8 mouse cellular contexts compared by ENCODE assay signal in genomic region chr9:14274586-14274985, GRCm38 (mm10). TPM values are rescaled to one million over a fixed set of nuclear protein-coding genes. Genes with fewer than 3 reads are reported as not detected.
A peak's percentile ranks its signal among the peaks of the same experiment; 100 is the strongest.
DNase-seq lines count a peak whose midpoint lies in the region; ATAC-seq and TF ChIP-seq lines count a peak whose summit lies in the region.

No protein-coding gene starts in this region.

- no peak for TF ChIP-seq CTCF in lung, adult 2 months (IDR thresholded peaks at IDR 0.05; ENCODE audit: insufficient read depth, low read length)

- H3K27me3 ChIP-seq in lung, embryonic 15.5 days, result no peaks in the 10 kb centered on the region
- no peaks in the 10 kb centered on the region for H3K27me3 ChIP-seq in forebrain, embryonic 11.5 days (ENCODE audit: control insufficient read depth, insufficient read depth, low read length)
- no peaks in the 10 kb centered on the region for H3K27me3 ChIP-seq in intestine, embryonic 16.5 days (replicated peaks; ENCODE audit: control insufficient read depth, insufficient read depth, low read length)
- no peaks in the 10 kb centered on the region for H3K27me3 ChIP-seq in neural tube, embryonic 14.5 days (ENCODE audit: control insufficient read depth, insufficient read depth, low read length)

- H3K9ac ChIP-seq in lung, embryonic 15.5 days, result no peak overlapping the region
- H3K9ac ChIP-seq in forebrain, embryonic 11.5 days (ENCODE audit: low read length), result peak overlapping the region; percentile 53; the same call in 1 of the 2 replicates
- peak overlapping the region; percentile 66; the same call in 1 of the 2 replicates for H3K9ac ChIP-seq in intestine, embryonic 16.5 days (ENCODE audit: low read depth, low read length)
- H3K9ac ChIP-seq in neural tube, embryonic 14.5 days (replicated peaks; ENCODE audit: low read depth, low read length), result peak overlapping the region; percentile 54; the same call in 1 of the 2 replicates

- no peaks in the 10 kb centered on the region for H3K9me3 ChIP-seq in lung, embryonic 15.5 days
- no peaks in the 10 kb centered on the region for H3K9me3 ChIP-seq in forebrain, embryonic 11.5 days (ENCODE audit: control insufficient read depth, low read length)
- no peaks in the 10 kb centered on the region for H3K9me3 ChIP-seq in intestine, embryonic 16.5 days (ENCODE audit: control insufficient read depth, low read length)
- no peaks in the 10 kb centered on the region for H3K9me3 ChIP-seq in neural tube, embryonic 14.5 days (ENCODE audit: control insufficient read depth, low read length)

- no peaks in the 10 kb centered on the region for H3K36me3 ChIP-seq in lung, embryonic 15.5 days
- no peaks in the 10 kb centered on the region for H3K36me3 ChIP-seq in forebrain, embryonic 11.5 days (ENCODE audit: control insufficient read depth, insufficient read depth, low read length)
- H3K36me3 ChIP-seq in intestine, embryonic 16.5 days (ENCODE audit: control insufficient read depth, insufficient read depth, low read length), result no peaks in the 10 kb centered on the region
- H3K36me3 ChIP-seq in neural tube, embryonic 14.5 days (ENCODE audit: control insufficient read depth, insufficient read depth, low read length), result no peaks in the 10 kb centered on the region

- peak overlapping the region; percentile 91 for H3K27ac ChIP-seq in lung, embryonic 15.5 days
- no peak overlapping the region for H3K27ac ChIP-seq in forebrain, embryonic 11.5 days (ENCODE audit: low read depth, low read length)
- H3K27ac ChIP-seq in intestine, embryonic 16.5 days (ENCODE audit: low read length), result peak overlapping the region; percentile 95; the same call in 1 of the 2 replicates
- H3K27ac ChIP-seq in neural tube, embryonic 14.5 days (ENCODE audit: low read depth, low read length), result peak overlapping the region; percentile 88

- peaks cover 12% of the 10 kb centered on the region for H3K4me1 ChIP-seq in lung, embryonic 15.5 days
- peaks cover 2% of the 10 kb centered on the region; the same call in 1 of the 2 replicates for H3K4me1 ChIP-seq in forebrain, embryonic 11.5 days (replicated peaks; ENCODE audit: control insufficient read depth, insufficient read depth, low read length)
- peaks cover 11% of the 10 kb centered on the region for H3K4me1 ChIP-seq in intestine, embryonic 16.5 days (ENCODE audit: control insufficient read depth, insufficient read depth, low read length)
- H3K4me1 ChIP-seq in neural tube, embryonic 14.5 days (ENCODE audit: control insufficient read depth, insufficient read depth, low read length), result peaks cover 11% of the 10 kb centered on the region; the same call in 1 of the 2 replicates
- 0 out of 2 replicates have a peak, but pooled peaks cover 2% of the 10 kb centered on the region for H3K4me1 ChIP-seq in lung, adult 2 months (ENCODE audit: control insufficient read depth, insufficient read depth, low read length)

- TF ChIP-seq POLR2A in lung, adult 2 months (IDR thresholded peaks at IDR 0.05; ENCODE audit: borderline replicate concordance, extremely low read depth, low read depth, low read length), result no peak

- peak overlapping the region; percentile 95; the same call in 1 of the 2 replicates for H3K4me3 ChIP-seq in lung, embryonic 15.5 days
- peak overlapping the region; percentile 85 for H3K4me3 ChIP-seq in forebrain, embryonic 11.5 days (ENCODE audit: low read depth, low read length)
- H3K4me3 ChIP-seq in intestine, embryonic 16.5 days (ENCODE audit: low read length), result peak overlapping the region; percentile 41; the same call in 1 of the 2 replicates
- H3K4me3 ChIP-seq in neural tube, embryonic 14.5 days (ENCODE audit: low read depth, low read length), result peak overlapping the region; percentile 94; the same call in 1 of the 2 replicates
- no peak overlapping the region for H3K4me3 ChIP-seq in lung, adult 2 months (replicated peaks; ENCODE audit: extremely low read depth, low read depth, low read length)

- WGBS in lung, embryonic 15.5 days, result 39% methylated on average over 5 of the region's 5 CpGs
- 39% methylated on average over 5 of the region's 5 CpGs for WGBS in forebrain, embryonic 11.5 days
- 37% methylated on average over 5 of the region's 5 CpGs for WGBS in intestine, embryonic 16.5 days
- WGBS in neural tube, embryonic 14.5 days, result 37% methylated on average over 5 of the region's 5 CpGs
- WGBS in lung, adult 2 months, result 49% methylated on average over 5 of the region's 5 CpGs

- ATAC-seq in lung, embryonic 15.5 days (ENCODE audit: borderline replicate concordance, extremely low read depth, low FRiP score, low TSS enrichment), result no peak
- ATAC-seq in forebrain, embryonic 11.5 days (replicated peaks; ENCODE audit: low FRiP score), result no peak
- no peak for ATAC-seq in intestine, embryonic 16.5 days
- no peak for ATAC-seq in neural tube, embryonic 14.5 days (ENCODE audit: low read depth)

- DNase-seq in lung, postnatal 14 days, result no peak
- DNase-seq in forebrain, embryonic 11.5 days (ENCODE audit: low spot score), result no peak
- DNase-seq in right cerebral cortex, postnatal 4 days, result no peak
- DNase-seq in cerebellum, adult 18-20 months, result no peak
- no peak for DNase-seq in lung, adult 2 months

- peak overlapping the region; percentile 62 for H3K4me2 ChIP-seq in lung, embryonic 15.5 days
- H3K4me2 ChIP-seq in forebrain, embryonic 11.5 days (ENCODE audit: low read depth, low read length, severe bottlenecking), result peak overlapping the region; percentile 56
- peak overlapping the region; percentile 66 for H3K4me2 ChIP-seq in intestine, embryonic 16.5 days (ENCODE audit: low read depth, low read length)
- H3K4me2 ChIP-seq in neural tube, embryonic 14.5 days (ENCODE audit: low read depth, low read length), result peak overlapping the region; percentile 45

RNA-seq across cellular contexts. Expression of gene Sesn3, which starts 0.3 kb away (rescaled TPM):
- 16.6 and 16.7 TPM in 2 replicates for polyA plus RNA-seq in lung, embryonic 15.5 days (2015; fragmentation: Nextera tagmentation; extraction: Ambion mirVana)
- 22.9 and 26.6 TPM in 2 replicates for polyA plus RNA-seq in forebrain, embryonic 11.5 days (2014; fragmentation: Nextera tagmentation; extraction: Ambion mirVana)
- 10.4 and 10.6 TPM in 2 replicates for polyA plus RNA-seq in intestine, embryonic 16.5 days (2015; fragmentation: Nextera tagmentation; extraction: Ambion mirVana)
- 18.7 and 33.6 TPM in 2 replicates for polyA plus RNA-seq in neural tube, embryonic 14.5 days (2014; fragmentation: Nextera tagmentation; extraction: Ambion mirVana)
- 7.8 and 9.5 TPM in 2 replicates for polyA plus RNA-seq in lung, adult 2 months (2012; rRNA removed)
